Mouse (Mus musculus): ENCODE measurements around the gene Pard3b. TPM values are rescaled to one million over a fixed set of nuclear protein-coding genes. Genes with fewer than 3 reads are reported as not detected.
A peak's percentile ranks its signal among the peaks of the same experiment; 100 is the strongest.

Pard3b gene
- total and polyA plus RNA-seq, 3 experiments: 2.2 to 13.9 (median 13.8) TPM

- 70% methylated on average over 3 of the region's 3 CpGs for WGBS
- intact Hi-C loops (cut with DNase I): no loop called here
- H3K9ac ChIP-seq (ENCODE audit: low read depth, low read length): no peak overlapping the region
- no peaks in the 10 kb centered on the region for H3K79me2 ChIP-seq (replicated peaks; ENCODE audit: control insufficient read depth, insufficient read depth, low read length)
- H3K27me3 ChIP-seq (ENCODE audit: control insufficient read depth, insufficient read depth, low read length): no peaks in the 10 kb centered on the region
- TF ChIP-seq POLR2A (IDR thresholded peaks at IDR 0.05; ENCODE audit: insufficient read depth, low read depth, low read length) (no peak), CTCF (IDR thresholded peaks at IDR 0.05) (no peak), EP300 (IDR thresholded peaks at IDR 0.05; ENCODE audit: insufficient read depth, low read depth, low read length) (no peak)
- no peak for DNase-seq
- no peak overlapping the region for H3K4me3 ChIP-seq
- no peaks in the 10 kb centered on the region for H3K36me3 ChIP-seq (ENCODE audit: control insufficient read depth, insufficient read depth, low read length)
- H3K27ac ChIP-seq: no peak overlapping the region
- H3K4me1 ChIP-seq (ENCODE audit: control insufficient read depth, insufficient read depth, low read length): peaks cover 2% of the 10 kb centered on the region
These were observed 938.4 kb downstream of the Pard3b start for GRCm38 (mm10) chr1:62576939-62577590.

DNA sequence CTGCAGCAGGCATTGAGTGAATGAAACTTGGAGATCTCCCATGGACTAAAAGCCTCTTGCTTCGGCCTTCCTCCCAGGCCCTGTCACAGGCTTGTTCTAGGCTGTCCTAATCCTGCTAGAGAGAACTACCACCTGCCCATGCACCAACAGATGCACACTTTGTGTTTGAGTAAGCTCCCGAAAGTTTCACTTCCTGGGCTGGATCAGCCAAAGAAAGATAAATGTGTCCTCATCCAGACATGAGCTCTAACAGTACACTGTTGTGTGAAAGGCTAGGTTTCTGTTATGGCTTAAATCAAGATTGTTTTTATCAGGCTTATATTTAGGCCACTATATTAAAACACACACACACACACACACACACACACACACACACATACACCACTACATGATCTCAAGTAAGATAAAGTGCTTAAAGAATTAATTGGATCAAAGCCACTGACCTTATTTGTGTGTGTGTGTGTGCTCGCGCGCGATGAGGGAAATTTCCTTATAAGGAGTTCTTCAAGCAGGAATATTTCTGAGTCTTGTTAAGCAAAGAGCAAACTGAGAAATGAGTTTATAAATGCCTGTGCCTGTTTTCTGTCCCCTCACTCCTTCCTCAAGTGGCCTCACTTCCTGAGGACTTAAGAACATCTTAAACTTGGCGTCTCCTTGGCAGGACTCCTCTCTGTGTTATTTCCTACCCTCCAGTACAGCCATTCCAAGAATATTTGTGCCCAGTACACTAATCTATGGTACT is 940.6 kb downstream of the Pard3b start:
- peak in 1 of 2 experiments; percentile 8 for DNase-seq
- Histone ChIP-seq H3K79me2 (replicated peaks; ENCODE audit: control insufficient read depth, insufficient read depth, low read length) (no peaks in the 10 kb centered on the region), H3K36me3 (ENCODE audit: control insufficient read depth, insufficient read depth, low read length) (no peaks in the 10 kb centered on the region), H3K4me3 (no peak overlapping the region), H3K9ac (ENCODE audit: low read depth, low read length) (no peak overlapping the region), H3K27me3 (ENCODE audit: control insufficient read depth, insufficient read depth, low read length) (no peaks in the 10 kb centered on the region), H3K4me1 (ENCODE audit: control insufficient read depth, insufficient read depth, low read length) (peaks cover 4% of the 10 kb centered on the region), H3K27ac (no peak overlapping the region)
- no peak for TF ChIP-seq EP300 (IDR thresholded peaks at IDR 0.05; ENCODE audit: insufficient read depth, low read depth, low read length)
- no peak for TF ChIP-seq POLR2A (IDR thresholded peaks at IDR 0.05; ENCODE audit: insufficient read depth, low read depth, low read length)
- TF ChIP-seq CTCF (IDR thresholded peaks at IDR 0.05): no peak
- intact Hi-C loops (cut with DNase I): loop anchor here (2.0 kb wide), 1 partner anchor 34 kb away; no protein-coding TSS in a partner anchor
- 37% methylated on average over 7 of the region's 7 CpGs for WGBS

- Histone ChIP-seq H3K4me1 (ENCODE audit: control insufficient read depth, insufficient read depth, low read length) (peaks cover 4% of the 10 kb centered on the region), H3K27me3 (ENCODE audit: control insufficient read depth, insufficient read depth, low read length) (no peaks in the 10 kb centered on the region), H3K27ac (no peak overlapping the region), H3K79me2 (replicated peaks; ENCODE audit: control insufficient read depth, insufficient read depth, low read length) (no peaks in the 10 kb centered on the region), H3K36me3 (ENCODE audit: control insufficient read depth, insufficient read depth, low read length) (no peaks in the 10 kb centered on the region), H3K9ac (ENCODE audit: low read depth, low read length) (no peak overlapping the region), H3K4me3 (no peak overlapping the region)
- WGBS: 62% methylated on average over 4 of the region's 4 CpGs
- no peak for DNase-seq
- intact Hi-C loops (cut with DNase I): no loop called here
- TF ChIP-seq CTCF (IDR thresholded peaks at IDR 0.05) (no peak), POLR2A (IDR thresholded peaks at IDR 0.05; ENCODE audit: insufficient read depth, low read depth, low read length) (no peak), EP300 (IDR thresholded peaks at IDR 0.05; ENCODE audit: insufficient read depth, low read depth, low read length) (no peak)
These were observed 941.8 kb downstream of the Pard3b start for GRCm38 (mm10) chr1:62580314-62580935.

- Histone ChIP-seq H3K4me1 (ENCODE audit: control insufficient read depth, insufficient read depth, low read length) (peaks cover 4% of the 10 kb centered on the region), H3K79me2 (replicated peaks; ENCODE audit: control insufficient read depth, insufficient read depth, low read length) (no peaks in the 10 kb centered on the region), H3K27ac (no peak overlapping the region), H3K36me3 (ENCODE audit: control insufficient read depth, insufficient read depth, low read length) (no peaks in the 10 kb centered on the region), H3K4me3 (no peak overlapping the region), H3K9ac (ENCODE audit: low read depth, low read length) (no peak overlapping the region), H3K27me3 (ENCODE audit: control insufficient read depth, insufficient read depth, low read length) (no peaks in the 10 kb centered on the region)
- intact Hi-C loops (cut with DNase I): no loop called here
- TF ChIP-seq EP300 (IDR thresholded peaks at IDR 0.05; ENCODE audit: insufficient read depth, low read depth, low read length) (no peak), CTCF (IDR thresholded peaks at IDR 0.05) (no peak), POLR2A (IDR thresholded peaks at IDR 0.05; ENCODE audit: insufficient read depth, low read depth, low read length) (no peak)
- 77% methylated on average over 4 of the region's 4 CpGs for WGBS
- DNase-seq: no peak
These were observed 943.9 kb downstream of the Pard3b start for GRCm38 (mm10) chr1:62582476-62582875.

- WGBS: 97% methylated on average over 6 of the region's 6 CpGs
- no peaks in the 10 kb centered on the region for H3K79me2 ChIP-seq (replicated peaks; ENCODE audit: control insufficient read depth, insufficient read depth, low read length)
- no peak overlapping the region for H3K4me3 ChIP-seq
- H3K4me1 ChIP-seq (ENCODE audit: control insufficient read depth, insufficient read depth, low read length): peaks cover 2% of the 10 kb centered on the region; the same call in 1 of the 2 replicates
- no peak for DNase-seq
- TF ChIP-seq CTCF (IDR thresholded peaks at IDR 0.05): no peak
- no peak for TF ChIP-seq EP300 (IDR thresholded peaks at IDR 0.05; ENCODE audit: insufficient read depth, low read depth, low read length)
- no peak for TF ChIP-seq POLR2A (IDR thresholded peaks at IDR 0.05; ENCODE audit: insufficient read depth, low read depth, low read length)
- H3K36me3 ChIP-seq (ENCODE audit: control insufficient read depth, insufficient read depth, low read length): no peaks in the 10 kb centered on the region
- no peaks in the 10 kb centered on the region for H3K27me3 ChIP-seq (ENCODE audit: control insufficient read depth, insufficient read depth, low read length)
- no peak overlapping the region for H3K9ac ChIP-seq (ENCODE audit: low read depth, low read length)
- no peak overlapping the region for H3K27ac ChIP-seq
- intact Hi-C loops (cut with DNase I): no loop called here
These were observed 948.9 kb downstream of the Pard3b start for GRCm38 (mm10) chr1:62587536-62587935.
